Mouse (Mus musculus) hindbrain, postnatal 0 days (tissue): ENCODE measurements at regions not wholly inside any gene's neighbourhood (a gene's known extent, or its start where the extent isn't known, plus 50 kb on each side); places are given as distances from the start of the nearest gene placed in this dataset.
"Not testable (repeated sequence)": the region's sequence is repeated elsewhere in the genome, so short reads cannot be mapped to it uniquely, and the experiment has no call there.

Experiments
- ATAC-seq: fragments of 200-750 bp; cut with Nextera tagmentation; 2 replicates; pipeline ENCODE4 v1.8.0; 2017; ENCODE audit warnings: mild to moderate bottlenecking, moderate TSS enrichment, moderate library complexity
- DNase-seq: peaks from one replicate; pipeline ENCODE4 v3.0.0-alpha.2; 2015; ENCODE audit warnings: low spot score
- H3K27ac ChIP-seq: fragments of 300-500 bp; sonication (generic); 2 replicates; pipeline ENCODE4 v1.5.1; 2014; ENCODE audit warnings: mild to moderate bottlenecking
- H3K27me3 ChIP-seq: fragments of 300-500 bp; sonication (generic); 2 replicates; pipeline ENCODE4 v1.6.1; 2014; ENCODE audit warnings: low read length, mixed read lengths; ENCODE audit not compliant: insufficient read depth
- H3K36me3 ChIP-seq: fragments of 300-500 bp; sonication (generic); 2 replicates; pipeline ENCODE4 v1.6.1; 2014; ENCODE audit warnings: low read length, mixed read lengths; ENCODE audit not compliant: insufficient read depth
- H3K4me1 ChIP-seq: fragments of 300-500 bp; sonication (generic); 2 replicates; pipeline ENCODE4 v1.6.1; 2014; ENCODE audit warnings: antibody characterized with exemption, low read length, mixed read lengths; ENCODE audit not compliant: insufficient read depth
- H3K4me2 ChIP-seq: fragments of 300-500 bp; sonication (generic); 2 replicates; pipeline ENCODE4 v1.6.1; 2014; ENCODE audit warnings: low read depth, mild to moderate bottlenecking, low read length, moderate library complexity, mixed read lengths
- H3K4me3 ChIP-seq: fragments of 300-500 bp; sonication (generic); 2 replicates; pipeline ENCODE4 v1.5.1; 2014; ENCODE audit warnings: low read length
- H3K9ac ChIP-seq: fragments of 300-500 bp; sonication (generic); replicated peaks from 2 replicates; pipeline ENCODE4 v1.6.1; 2014; ENCODE audit warnings: mild to moderate bottlenecking, low read length, moderate library complexity, mixed read lengths
- H3K9me3 ChIP-seq: fragments of 300-500 bp; sonication (generic); 2 replicates; pipeline ENCODE4 v1.6.1; 2016; ENCODE audit warnings: low read length, mixed read lengths
- CTCF ChIP-seq: IDR thresholded peaks from 2 replicates; pipeline ENCODE4 v1.5.1; 2016; ENCODE audit warnings: antibody characterized with exemption, control low read depth, low read depth
- WGBS: fragments of 180-500 bp; shearing (Covaris S2); extraction: QIAGEN DNeasy Blood & Tissue Kit; methylation state at CpG from one replicate; pipeline ENCODE4 v1.1.7; 2014; 5-methylcytosine and 5-hydroxymethylcytosine counted together

DNA sequence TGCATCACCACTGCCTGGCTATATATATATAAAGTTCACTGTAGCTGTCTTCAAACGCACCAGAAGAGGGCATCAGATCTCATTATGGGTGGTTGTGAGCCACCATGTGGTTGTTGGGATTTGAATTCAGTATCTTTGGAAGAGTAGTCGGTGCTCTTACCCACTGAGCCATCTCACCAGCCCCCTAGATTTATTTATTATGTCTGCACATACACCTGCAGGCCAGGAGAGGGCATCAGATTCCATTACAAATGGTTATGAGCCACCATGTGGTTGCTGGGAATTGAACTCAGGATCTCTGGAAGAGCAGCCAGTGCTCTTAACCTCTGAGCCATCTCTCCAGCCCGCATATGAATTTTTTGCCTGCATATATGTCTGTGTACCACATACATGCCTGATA, 120.4 kb upstream of the Haao start:
- WGBS: 91% methylated on average over 3 of the region's 3 CpGs
- not testable (repeated sequence) for ATAC-seq, H3K9ac ChIP-seq, H3K27ac ChIP-seq, H3K27me3 ChIP-seq, DNase-seq, H3K36me3 ChIP-seq, H3K9me3 ChIP-seq, H3K4me2 ChIP-seq, H3K4me1 ChIP-seq, H3K4me3 ChIP-seq
- TF ChIP-seq CTCF: peak; percentile 27; the same call in 1 of the 2 replicates

DNA sequence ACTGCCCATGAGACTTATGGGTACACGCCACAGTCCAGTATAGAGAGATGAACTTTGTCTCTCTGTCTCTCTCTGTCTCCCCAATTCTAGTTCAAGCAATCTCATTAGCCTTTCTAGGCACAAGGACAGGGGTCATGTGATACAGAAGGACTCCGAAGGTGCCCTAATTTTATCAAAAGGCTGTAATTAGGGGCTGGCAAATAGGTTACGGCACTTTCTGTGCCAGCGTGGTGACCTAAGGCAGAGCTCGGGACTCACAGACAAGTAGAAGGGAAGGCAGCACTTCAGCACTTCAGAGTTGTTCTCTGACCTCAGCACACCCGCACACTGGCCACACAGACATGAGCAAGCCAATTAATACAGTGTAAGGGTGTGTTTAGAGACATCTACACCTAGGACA, 119.2 kb upstream of the Haao start:
- 83% methylated on average over 6 of the region's 6 CpGs for WGBS
- no peak for DNase-seq

GRCm38 (mm10) chr17:83964454-83965211, 116.9 kb upstream of the Haao start:
- Histone ChIP-seq H3K4me3 (no peak overlapping the region), H3K36me3 (no peaks in the 10 kb centered on the region), H3K27ac (no peak overlapping the region), H3K9me3 (no peaks in the 10 kb centered on the region), H3K4me1 (0 out of 2 replicates have a peak, but pooled peaks cover 3% of the 10 kb centered on the region), H3K27me3 (no peaks in the 10 kb centered on the region), H3K4me2 (no peak overlapping the region), H3K9ac (no peak overlapping the region)
- no peak for DNase-seq
- no peak for ATAC-seq
- WGBS: 50% methylated on average over 13 of the region's 13 CpGs
- TF ChIP-seq CTCF: no peak

More for the DNA sequence above, 119.2 kb upstream of the Haao start:
- no peak for TF ChIP-seq CTCF
- Histone ChIP-seq H3K9me3 (no peaks in the 10 kb centered on the region), H3K4me2 (no peak overlapping the region), H3K4me3 (no peak overlapping the region), H3K9ac (no peak overlapping the region), H3K27me3 (no peaks in the 10 kb centered on the region), H3K27ac (no peak overlapping the region), H3K4me1 (peaks cover under 1% of the 10 kb centered on the region; the same call in 1 of the 2 replicates), H3K36me3 (no peaks in the 10 kb centered on the region)
- no peak for ATAC-seq

DNA sequence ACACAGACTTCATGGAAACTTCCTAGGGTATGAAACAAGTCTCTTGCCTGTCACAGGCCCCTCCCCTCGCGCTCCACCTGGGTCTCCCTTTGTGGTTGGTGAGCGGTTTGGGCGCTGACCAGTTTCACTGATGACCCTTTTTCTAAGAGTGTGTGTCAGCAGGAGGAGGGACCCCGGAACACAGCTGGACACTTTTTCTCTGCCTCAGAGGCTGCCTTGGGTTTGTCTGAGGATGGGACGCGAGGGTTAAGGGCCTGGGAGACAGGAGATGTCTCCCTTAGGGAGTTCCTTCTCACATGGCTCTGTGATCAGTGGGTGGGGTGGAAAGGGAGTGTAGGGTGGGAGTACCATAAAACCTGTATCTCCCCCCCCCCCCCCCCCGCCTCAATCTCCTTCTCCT, 115.8 kb upstream of the Haao start:
- Histone ChIP-seq H3K4me2 (no peak overlapping the region), H3K27me3 (no peaks in the 10 kb centered on the region), H3K36me3 (no peaks in the 10 kb centered on the region), H3K4me1 (peaks cover 11% of the 10 kb centered on the region; the same call in 1 of the 2 replicates), H3K4me3 (no peak overlapping the region), H3K27ac (no peak overlapping the region), H3K9ac (no peak overlapping the region), H3K9me3 (no peaks in the 10 kb centered on the region)
- DNase-seq (no peak), ATAC-seq (no peak)
- 70% methylated on average over 8 of the region's 8 CpGs for WGBS
- no peak for TF ChIP-seq CTCF

DNA sequence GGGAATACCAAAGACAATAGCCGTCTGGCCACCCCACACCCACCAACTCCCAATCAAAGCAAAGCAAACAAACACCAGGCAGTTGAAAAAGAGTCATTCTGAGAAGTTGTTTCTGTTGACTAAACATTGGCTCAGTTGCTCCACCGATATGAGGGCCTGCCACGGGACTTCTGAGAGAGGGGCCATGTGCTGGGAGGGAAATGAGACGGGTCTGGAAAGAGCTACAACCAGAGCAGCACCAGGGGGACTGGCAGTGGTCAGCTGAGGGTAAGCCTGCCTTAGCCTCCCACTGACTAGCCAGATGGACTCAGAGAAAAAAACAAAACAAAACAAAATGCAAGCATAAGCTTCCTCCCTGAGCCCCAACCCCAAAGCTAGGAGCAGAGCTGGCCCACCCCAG, 115.1 kb upstream of the Haao start:
- WGBS: 31% methylated on average over 4 of the region's 4 CpGs
- no peaks in the 10 kb centered on the region for H3K9me3 ChIP-seq
- H3K27ac ChIP-seq: no peak overlapping the region
- no peaks in the 10 kb centered on the region for H3K27me3 ChIP-seq
- no peaks in the 10 kb centered on the region for H3K36me3 ChIP-seq
- no peak overlapping the region for H3K4me3 ChIP-seq
- no peak for ATAC-seq
- no peak overlapping the region for H3K9ac ChIP-seq
- no peak for DNase-seq
- no peak for TF ChIP-seq CTCF
- peaks cover 15% of the 10 kb centered on the region; the same call in 1 of the 2 replicates for H3K4me1 ChIP-seq
- H3K4me2 ChIP-seq: no peak overlapping the region

- no peak overlapping the region for H3K27ac ChIP-seq
- no peak overlapping the region for H3K4me3 ChIP-seq
- no peaks in the 10 kb centered on the region for H3K36me3 ChIP-seq
- H3K27me3 ChIP-seq: no peaks in the 10 kb centered on the region
- WGBS: 94% methylated on average over 6 of the region's 6 CpGs
- no peak overlapping the region for H3K4me2 ChIP-seq
- H3K9me3 ChIP-seq: no peaks in the 10 kb centered on the region
- no peak for TF ChIP-seq CTCF
- H3K4me1 ChIP-seq: peaks cover 15% of the 10 kb centered on the region; the same call in 1 of the 2 replicates
- no peak overlapping the region for H3K9ac ChIP-seq
- no peak for ATAC-seq
- DNase-seq: no peak
These were observed 114.4 kb upstream of the Haao start for GRCm38 (mm10) chr17:83962126-83962525.

GRCm38 (mm10) chr17:83960821-83961220, 113.1 kb upstream of the Haao start:
- no peak overlapping the region for H3K4me2 ChIP-seq
- H3K9me3 ChIP-seq: no peaks in the 10 kb centered on the region
- H3K27ac ChIP-seq: no peak overlapping the region
- H3K4me3 ChIP-seq: no peak overlapping the region
- no peaks in the 10 kb centered on the region for H3K36me3 ChIP-seq
- no peak for TF ChIP-seq CTCF
- H3K9ac ChIP-seq: no peak overlapping the region
- WGBS: 77% methylated on average over 7 of the region's 7 CpGs
- H3K27me3 ChIP-seq: no peaks in the 10 kb centered on the region
- peaks cover 15% of the 10 kb centered on the region; the same call in 1 of the 2 replicates for H3K4me1 ChIP-seq
- ATAC-seq (no peak), DNase-seq (no peak)
